Mouse (Mus musculus): ENCODE measurements around the gene Nedd9. TPM values are rescaled to one million over a fixed set of nuclear protein-coding genes. Genes with fewer than 3 reads are reported as not detected.

The Nedd9 gene
- total and polyA plus RNA-seq, 3 experiments, result 0.15 to 0.25 TPM; not detected in 1

DNA sequence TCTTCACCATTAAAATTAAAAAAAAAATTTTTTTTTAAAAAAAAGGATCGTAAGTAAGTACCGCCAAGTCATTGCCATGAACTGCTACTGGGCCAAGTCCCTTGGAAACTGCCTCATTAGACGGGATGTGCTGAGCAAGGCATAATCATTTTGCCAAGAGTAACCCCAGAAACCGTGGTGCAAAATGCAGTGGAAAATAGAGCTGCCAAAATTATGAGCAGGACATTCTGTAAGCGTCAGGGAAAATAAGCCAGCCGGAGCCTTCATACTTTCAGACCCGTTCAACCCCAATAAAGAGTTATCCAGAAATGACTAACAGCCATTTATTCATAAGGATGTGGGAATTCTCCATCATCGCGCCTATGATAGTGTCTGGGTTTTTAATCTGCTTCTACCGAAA is 129.2 kb downstream of the Nedd9 start:
- no peaks in the 10 kb centered on the region for H3K9me3 ChIP-seq (replicated peaks; ENCODE audit: insufficient read depth, low read length)
- DNase-seq (ENCODE audit: low read depth, low spot score), result peak; percentile 5
- no peaks in the 10 kb centered on the region for H3K79me2 ChIP-seq (ENCODE audit: control insufficient read depth, insufficient read depth, low read length, poor library complexity)
- peak overlapping the region; percentile 37 to 38 for H3K4me3 ChIP-seq (ENCODE audit: control insufficient read depth in 1 of 2, insufficient read depth in 1 of 2, low read depth in 2 of 2, low read length in 2 of 2)
- TF ChIP-seq NELFE (IDR thresholded peaks at IDR 0.05; ENCODE audit: low read depth, low read length) (no peak), POLR2A (IDR thresholded peaks at IDR 0.05; ENCODE audit: control insufficient read depth in 1 of 2, insufficient read depth in 1 of 2, low read depth in 1 of 2, low read length in 2 of 2, poor library complexity in 1 of 2) (no peak), GABPA (IDR thresholded peaks at IDR 0.05; ENCODE audit: low read depth, low read length) (no peak), HCFC1 (IDR thresholded peaks at IDR 0.05; ENCODE audit: low read depth, low read length) (no peak), KAT2A (conservative IDR thresholded peaks at IDR 0.05; ENCODE audit: low read depth, low read length) (no peak), UBTF (IDR thresholded peaks at IDR 0.05; ENCODE audit: borderline replicate concordance, insufficient read depth, low read depth, low read length) (no peak), POLR2AphosphoS2 (IDR thresholded peaks at IDR 0.05; ENCODE audit: low read length) (no peak), USF1 (IDR thresholded peaks at IDR 0.05; ENCODE audit: low read depth, low read length) (no peak)
- peaks cover 0 to 4% of the 10 kb centered on the region in 2 experiments; a peak in 1 of 4 replicates for H3K36me3 ChIP-seq (ENCODE audit: control insufficient read depth in 1 of 2, insufficient read depth in 2 of 2, low read length in 2 of 2)
- peak overlapping the region; percentile 42 for H3K9ac ChIP-seq (ENCODE audit: control insufficient read depth, low read depth, low read length, poor library complexity, severe bottlenecking)
- H3K4me1 ChIP-seq (ENCODE audit: control insufficient read depth in 1 of 2, insufficient read depth in 2 of 2, low read length in 2 of 2), result no peaks in the 10 kb centered on the region
- no peak overlapping the region for H3K27ac ChIP-seq (ENCODE audit: control insufficient read depth, low read depth, low read length)
- H3K27me3 ChIP-seq (ENCODE audit: control insufficient read depth in 1 of 2, insufficient read depth in 2 of 2, low read length in 2 of 2), result peaks cover 0 to 1% of the 10 kb centered on the region in 2 experiments; a peak in 1 of 4 replicates

DNA sequence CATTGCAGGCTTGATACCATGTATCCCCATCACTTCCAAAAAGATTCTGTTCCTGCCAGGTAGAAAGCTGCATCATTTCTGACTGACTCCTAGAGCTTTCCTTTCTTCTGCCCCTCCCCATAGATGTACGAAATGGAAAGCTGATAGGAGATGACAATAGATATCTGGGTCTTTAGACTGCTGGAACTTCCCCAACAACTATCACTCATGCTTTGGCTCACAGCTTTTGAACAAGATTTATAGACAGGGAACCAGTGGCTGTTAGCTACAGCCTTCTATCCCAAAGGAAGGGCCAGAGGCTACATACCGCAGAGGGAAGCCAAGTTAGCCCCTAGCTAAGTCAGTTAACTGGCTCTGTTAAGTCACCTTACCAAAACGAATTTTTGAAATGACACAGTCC is 129.6 kb downstream of the Nedd9 start:
- Histone ChIP-seq H3K9ac (ENCODE audit: control insufficient read depth, low read depth, low read length, poor library complexity, severe bottlenecking) (no peak overlapping the region), H3K79me2 (ENCODE audit: control insufficient read depth, insufficient read depth, low read length, poor library complexity) (no peaks in the 10 kb centered on the region), H3K4me1 (ENCODE audit: control insufficient read depth in 1 of 2, insufficient read depth in 2 of 2, low read length in 2 of 2) (no peaks in the 10 kb centered on the region), H3K9me3 (replicated peaks; ENCODE audit: insufficient read depth, low read length) (no peaks in the 10 kb centered on the region), H3K36me3 (ENCODE audit: control insufficient read depth in 1 of 2, insufficient read depth in 2 of 2, low read length in 2 of 2) (peaks cover 0 to 4% of the 10 kb centered on the region in 2 experiments; a peak in 1 of 4 replicates), H3K4me3 (ENCODE audit: control insufficient read depth in 1 of 2, insufficient read depth in 1 of 2, low read depth in 2 of 2, low read length in 2 of 2) (no peak overlapping the region), H3K27me3 (ENCODE audit: control insufficient read depth in 1 of 2, insufficient read depth in 2 of 2, low read length in 2 of 2) (peaks cover 0 to 1% of the 10 kb centered on the region in 2 experiments; a peak in 1 of 4 replicates), H3K27ac (ENCODE audit: control insufficient read depth, low read depth, low read length) (no peak overlapping the region)
- TF ChIP-seq ZNF384 (IDR thresholded peaks at IDR 0.05; ENCODE audit: low read depth, low read length), result no peak
- peak; percentile 5 for DNase-seq (ENCODE audit: low read depth, low spot score)

DNA sequence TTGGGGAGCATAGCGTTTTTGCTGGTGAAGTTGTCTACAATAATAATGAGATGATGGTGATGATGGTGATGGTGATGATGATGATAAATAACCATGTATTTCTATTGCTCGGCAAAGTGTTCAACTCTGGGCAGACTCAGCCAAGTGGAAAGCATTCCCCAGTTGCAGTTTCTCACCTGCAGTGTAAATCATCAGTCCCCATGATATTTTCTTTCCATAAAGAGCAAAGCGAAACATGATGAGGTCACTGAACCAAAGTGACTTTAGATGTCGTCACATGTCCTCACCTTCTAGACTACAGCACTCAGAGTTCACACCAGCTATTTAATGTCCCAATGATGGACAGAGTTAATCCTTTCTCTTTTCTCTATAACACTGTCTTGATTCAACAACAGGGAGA is 130.0 kb downstream of the Nedd9 start:
- H3K4me3 ChIP-seq (ENCODE audit: control insufficient read depth in 1 of 2, insufficient read depth in 1 of 2, low read depth in 2 of 2, low read length in 2 of 2), result no peak overlapping the region

More for the DNA sequence above, 130.0 kb downstream of the Nedd9 start:
- Histone ChIP-seq H3K4me1 (ENCODE audit: control insufficient read depth in 1 of 2, insufficient read depth in 2 of 2, low read length in 2 of 2) (no peaks in the 10 kb centered on the region), H3K9ac (ENCODE audit: control insufficient read depth, low read depth, low read length, poor library complexity, severe bottlenecking) (no peak overlapping the region), H3K27me3 (ENCODE audit: control insufficient read depth in 1 of 2, insufficient read depth in 2 of 2, low read length in 2 of 2) (peaks cover 0 to 1% of the 10 kb centered on the region in 2 experiments; a peak in 1 of 4 replicates), H3K27ac (ENCODE audit: control insufficient read depth, low read depth, low read length) (no peak overlapping the region), H3K79me2 (ENCODE audit: control insufficient read depth, insufficient read depth, low read length, poor library complexity) (no peaks in the 10 kb centered on the region), H3K9me3 (replicated peaks; ENCODE audit: insufficient read depth, low read length) (no peaks in the 10 kb centered on the region), H3K36me3 (ENCODE audit: control insufficient read depth in 1 of 2, insufficient read depth in 2 of 2, low read length in 2 of 2) (peaks cover 0 to 4% of the 10 kb centered on the region in 2 experiments; a peak in 1 of 4 replicates)
- TF ChIP-seq RAD21 (IDR thresholded peaks at IDR 0.05; ENCODE audit: low read depth, low read length), result no peak
- no peak for TF ChIP-seq TCF12 (IDR thresholded peaks at IDR 0.05; ENCODE audit: low read depth, low read length)
- TF ChIP-seq GABPA (IDR thresholded peaks at IDR 0.05; ENCODE audit: low read depth, low read length), result no peak
- no peak for TF ChIP-seq MAX (IDR thresholded peaks at IDR 0.05; ENCODE audit: low read length)
- no peak for TF ChIP-seq RCOR1 (IDR thresholded peaks at IDR 0.05; ENCODE audit: low read depth, low read length)
- TF ChIP-seq USF1 (IDR thresholded peaks at IDR 0.05; ENCODE audit: low read depth, low read length), result no peak
- no peak for TF ChIP-seq MAZ (IDR thresholded peaks at IDR 0.05; ENCODE audit: low read depth, low read length)
- no peak for TF ChIP-seq TAL1 (IDR thresholded peaks at IDR 0.05; ENCODE audit: low read length)
- no peak for DNase-seq (ENCODE audit: low read depth, low spot score)
